Mouse (Mus musculus) heart, embryonic 16.5 days (tissue): Measurements from ENCODE around the gene Neo1. TPM values are rescaled to one million over a fixed set of nuclear protein-coding genes. Genes with fewer than 3 reads are reported as not detected.
"Not testable (repeated sequence)": the region's sequence is repeated elsewhere in the genome, so short reads cannot be mapped to it uniquely, and the experiment has no call there.

ENCODE experiments used
- ATAC-seq: fragments of 200-750 bp; cut with Nextera tagmentation; replicated peaks from 2 replicates; pipeline ENCODE4 v1.8.0; 2017; ENCODE audit warnings: moderate number of reproducible peaks; ENCODE audit not compliant: insufficient read depth, low FRiP score; ENCODE audit errors: extremely low read depth
- H3K27ac ChIP-seq: fragments of 300-500 bp; sonication (generic); 2 replicates; pipeline ENCODE4 v1.5.1; 2014; ENCODE audit warnings: mild to moderate bottlenecking, low read length, control low read depth, moderate library complexity
- H3K27me3 ChIP-seq: fragments of 300-500 bp; sonication (generic); 2 replicates; pipeline ENCODE4 v1.6.1; 2014; ENCODE audit warnings: low read length, mixed read lengths; ENCODE audit not compliant: control insufficient read depth, insufficient read depth
- H3K36me3 ChIP-seq: fragments of 300-500 bp; sonication (generic); 2 replicates; pipeline ENCODE4 v1.6.1; 2014; ENCODE audit not compliant: control insufficient read depth, insufficient read depth
- H3K4me1 ChIP-seq: fragments of 300-500 bp; sonication (generic); 2 replicates; pipeline ENCODE4 v1.6.1; 2014; ENCODE audit warnings: low read length, mixed read lengths; ENCODE audit not compliant: control insufficient read depth, insufficient read depth
- H3K4me2 ChIP-seq: fragments of 300-500 bp; sonication (generic); 2 replicates; pipeline ENCODE4 v1.6.1; 2014; ENCODE audit warnings: low read depth, mild to moderate bottlenecking, control low read depth, low read length
- H3K4me3 ChIP-seq: fragments of 300-500 bp; sonication (generic); 2 replicates; pipeline ENCODE4 v1.5.1; 2014; ENCODE audit warnings: mild to moderate bottlenecking, control low read depth, low read length
- H3K9ac ChIP-seq: fragments of 300-500 bp; sonication (generic); 2 replicates; pipeline ENCODE4 v1.6.1; 2014; ENCODE audit warnings: low read length, control low read depth
- H3K9me3 ChIP-seq: fragments of 300-500 bp; sonication (generic); replicated peaks from 2 replicates; pipeline ENCODE4 v1.6.1; 2016; ENCODE audit warnings: low read length; ENCODE audit not compliant: control insufficient read depth
- WGBS: fragments of 180-500 bp; shearing (Covaris S2); extraction: QIAGEN DNeasy Blood & Tissue Kit; methylation state at CpG from one replicate; pipeline ENCODE4 v1.1.7; 2014; 5-methylcytosine and 5-hydroxymethylcytosine counted together
- polyA plus RNA-seq: library from polyadenylated mRNA; unstranded; fragments of >200 nt; fragmentation: Nextera tagmentation; extraction: Ambion mirVana; gene quantifications from 2 replicates; pipeline ENCODE4 v1.2.1, GENCODE M21; 2015

Neo1 gene
- polyA plus RNA-seq, 1 experiment from 2014 or later, result 21.8 TPM

DNA sequence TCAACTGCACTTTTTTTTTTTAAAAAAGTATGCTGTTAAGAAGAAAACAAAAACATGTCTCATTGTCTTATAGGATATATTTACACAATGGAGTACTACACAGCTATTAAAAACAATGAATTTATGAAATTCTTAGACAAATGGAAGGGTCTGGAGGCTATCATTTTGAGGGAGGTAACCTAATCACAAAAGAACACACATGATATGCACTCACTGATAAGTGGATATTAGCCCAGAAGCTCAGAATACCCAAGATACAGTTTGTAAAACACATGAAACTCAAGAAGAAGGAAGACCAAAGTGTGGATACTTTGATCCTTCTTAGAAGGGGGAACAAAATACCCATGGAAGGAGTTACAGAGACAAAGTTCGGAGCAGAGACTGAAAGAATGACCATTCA, 90.3 kb downstream of the Neo1 start:
- H3K36me3 ChIP-seq, H3K4me2 ChIP-seq, H3K9ac ChIP-seq, H3K9me3 ChIP-seq, ATAC-seq, H3K27me3 ChIP-seq, H3K4me3 ChIP-seq, H3K27ac ChIP-seq, H3K4me1 ChIP-seq: not testable (repeated sequence)
- WGBS, result 86% methylated on average over 1 of the region's 1 CpGs

DNA sequence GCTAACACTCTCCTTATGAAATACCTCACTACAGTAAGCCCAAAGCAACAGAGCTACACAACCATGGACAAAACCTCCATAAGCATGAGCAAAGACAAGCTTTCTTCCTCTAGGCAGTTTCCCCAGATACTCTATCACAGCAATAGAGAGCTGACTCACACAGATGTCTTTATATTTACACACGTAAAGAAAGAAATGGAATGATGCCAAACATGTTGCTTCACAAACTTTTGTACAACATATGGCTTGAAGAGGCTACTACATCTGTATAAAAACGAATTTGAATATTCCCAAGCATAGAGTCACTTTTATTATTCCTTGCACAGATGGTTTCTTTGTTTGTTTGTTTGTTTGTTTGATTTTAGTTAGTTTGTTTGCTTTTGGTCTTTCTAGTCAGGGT, 101.5 kb downstream of the Neo1 start:
- H3K9me3 ChIP-seq, result no peaks in the 10 kb centered on the region
- no peak overlapping the region for H3K27ac ChIP-seq
- H3K9ac ChIP-seq, result no peak overlapping the region
- H3K36me3 ChIP-seq, result peaks cover 3% of the 10 kb centered on the region
- H3K4me3 ChIP-seq, result no peak overlapping the region
- no peak for ATAC-seq
- H3K27me3 ChIP-seq, result no peaks in the 10 kb centered on the region
- 59% methylated on average over 2 of the region's 2 CpGs for WGBS
- H3K4me1 ChIP-seq, result peaks cover 8% of the 10 kb centered on the region
- no peak overlapping the region for H3K4me2 ChIP-seq

DNA sequence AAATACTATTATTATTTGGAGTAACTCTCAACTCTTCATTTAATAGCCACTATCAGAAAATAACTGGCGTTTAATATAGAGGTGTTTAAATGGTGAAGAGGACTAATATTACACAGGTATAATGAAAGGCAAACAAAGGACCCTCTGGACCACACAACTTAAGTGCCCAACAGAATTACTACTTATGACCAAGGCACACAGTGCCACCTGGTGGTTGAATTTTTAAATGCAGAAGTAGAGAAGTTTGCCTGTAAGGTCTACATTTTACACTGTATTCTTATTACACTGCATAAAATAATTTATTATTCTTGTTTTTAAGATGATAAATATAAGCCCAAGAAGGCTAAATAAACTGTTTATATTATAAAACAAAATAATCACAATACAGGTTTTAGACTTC, 108.1 kb downstream of the Neo1 start:
- Histone ChIP-seq H3K4me3 (no peak overlapping the region), H3K36me3 (peaks cover 5% of the 10 kb centered on the region), H3K4me2 (no peak overlapping the region), H3K27me3 (no peaks in the 10 kb centered on the region), H3K9me3 (no peaks in the 10 kb centered on the region), H3K9ac (no peak overlapping the region), H3K4me1 (no peaks in the 10 kb centered on the region), H3K27ac (no peak overlapping the region)
- 21% methylated on average over 1 of the region's 1 CpGs for WGBS
- ATAC-seq, result no peak

DNA sequence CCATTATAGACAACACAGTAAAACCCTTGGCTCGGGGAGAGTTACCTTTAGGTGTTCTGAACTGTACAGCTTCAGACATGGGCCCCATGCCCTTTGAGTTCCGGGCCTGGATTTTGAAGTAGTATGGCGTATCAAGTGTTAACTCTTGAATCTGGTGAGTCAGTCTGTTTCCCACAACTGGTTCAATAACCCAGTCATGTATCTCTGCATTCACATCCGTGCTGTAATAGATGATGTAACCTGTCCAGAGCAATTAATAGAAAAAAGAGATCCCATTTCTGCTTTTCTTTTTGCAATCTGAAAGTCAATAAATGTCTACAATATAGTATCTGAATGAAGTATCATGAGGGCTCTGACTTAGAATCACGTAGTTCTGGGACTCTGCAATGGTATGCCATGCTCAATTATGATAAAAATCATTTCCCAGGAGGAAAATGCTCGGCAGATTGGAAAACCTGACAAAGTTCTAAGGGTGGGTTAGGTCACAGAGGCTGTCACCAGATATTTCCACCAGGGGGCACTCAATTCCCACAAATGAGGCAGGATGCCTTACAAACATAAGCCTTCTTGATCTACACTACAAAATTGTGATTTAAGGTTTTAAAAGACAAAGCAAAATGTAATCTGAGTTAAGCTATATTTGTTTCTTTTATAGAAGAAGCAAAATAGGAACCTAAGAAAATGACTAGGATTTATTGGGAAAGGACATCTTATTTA, 133.2 kb downstream of the Neo1 start:
- Histone ChIP-seq H3K27me3 (no peaks in the 10 kb centered on the region), H3K9me3 (no peaks in the 10 kb centered on the region), H3K27ac (no peak overlapping the region), H3K4me2 (no peak overlapping the region), H3K4me3 (no peak overlapping the region), H3K9ac (no peak overlapping the region), H3K4me1 (no peaks in the 10 kb centered on the region), H3K36me3 (peaks cover 16% of the 10 kb centered on the region; the same call in 1 of the 2 replicates)
- ATAC-seq, result no peak
- 64% methylated on average over 6 of the region's 6 CpGs for WGBS

DNA sequence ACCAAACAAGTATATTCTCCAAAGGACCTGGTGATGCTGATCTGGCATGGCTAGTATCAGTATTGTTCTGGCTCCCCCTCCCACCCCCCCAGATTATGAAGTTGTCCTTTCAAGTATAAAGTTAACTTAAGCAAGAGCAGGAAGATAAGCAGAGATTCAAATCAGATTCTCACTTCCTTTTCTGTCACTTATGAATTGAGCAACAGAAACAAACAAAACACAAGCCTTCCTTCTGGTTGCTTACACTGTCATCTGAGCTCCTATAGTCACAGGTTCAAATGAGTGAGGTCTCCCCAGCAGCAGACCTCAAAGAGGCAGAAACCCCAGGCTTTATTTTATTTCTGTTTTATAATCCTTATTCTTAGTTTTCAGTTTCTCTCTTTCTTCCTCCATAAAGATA, 136.6 kb downstream of the Neo1 start:
- Histone ChIP-seq H3K4me3 (no peak overlapping the region), H3K36me3 (peaks cover 11% of the 10 kb centered on the region; the same call in 1 of the 2 replicates), H3K9me3 (no peaks in the 10 kb centered on the region), H3K27me3 (no peaks in the 10 kb centered on the region), H3K9ac (no peak overlapping the region), H3K4me1 (no peaks in the 10 kb centered on the region), H3K4me2 (no peak overlapping the region), H3K27ac (no peak overlapping the region)
- ATAC-seq, result no peak

DNA sequence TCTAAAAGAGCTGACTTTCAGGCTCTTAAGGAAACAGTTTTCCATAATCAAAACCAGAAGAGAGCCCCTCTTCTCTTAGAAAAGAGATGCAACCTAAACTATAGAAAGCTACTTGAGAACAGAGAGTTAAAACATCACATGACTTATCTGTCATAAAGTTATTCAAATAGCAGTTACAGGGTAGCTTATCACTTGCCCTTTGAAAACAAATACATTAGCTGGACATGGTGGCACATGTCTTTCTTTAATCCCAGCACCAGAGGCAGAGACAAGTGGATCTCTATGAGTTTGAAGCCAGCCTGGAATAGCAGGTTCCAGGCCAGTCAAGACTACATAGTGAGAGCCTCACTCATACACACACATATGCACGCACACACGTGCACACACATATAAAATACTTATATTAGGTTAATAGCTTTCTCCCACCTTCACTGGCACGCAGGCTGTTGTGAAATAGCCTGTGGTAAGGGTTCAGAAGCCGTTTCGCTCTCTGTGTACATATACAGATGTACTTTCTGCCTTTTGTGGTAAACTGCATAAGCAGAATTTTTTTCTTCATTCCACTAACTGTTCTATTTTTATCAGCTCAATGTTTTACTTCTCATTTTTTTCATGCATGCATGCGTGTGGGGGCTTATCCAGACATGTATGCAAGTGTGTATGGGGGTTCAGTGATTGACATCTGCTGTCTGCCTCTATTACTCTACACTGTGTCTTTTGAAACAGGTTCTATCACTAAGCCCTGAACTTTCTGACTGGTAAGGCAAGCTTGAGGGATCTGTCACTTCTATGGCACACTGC, 144.2 kb downstream of the Neo1 start:
- ATAC-seq, result no peak
- Histone ChIP-seq H3K9ac (no peak overlapping the region), H3K4me2 (no peak overlapping the region), H3K4me3 (no peak overlapping the region), H3K27me3 (no peaks in the 10 kb centered on the region), H3K4me1 (peaks cover 13% of the 10 kb centered on the region), H3K27ac (peak overlapping the region; percentile 45), H3K9me3 (no peaks in the 10 kb centered on the region), H3K36me3 (peaks cover 18% of the 10 kb centered on the region)
- WGBS, result 82% methylated on average over 6 of the region's 6 CpGs

DNA sequence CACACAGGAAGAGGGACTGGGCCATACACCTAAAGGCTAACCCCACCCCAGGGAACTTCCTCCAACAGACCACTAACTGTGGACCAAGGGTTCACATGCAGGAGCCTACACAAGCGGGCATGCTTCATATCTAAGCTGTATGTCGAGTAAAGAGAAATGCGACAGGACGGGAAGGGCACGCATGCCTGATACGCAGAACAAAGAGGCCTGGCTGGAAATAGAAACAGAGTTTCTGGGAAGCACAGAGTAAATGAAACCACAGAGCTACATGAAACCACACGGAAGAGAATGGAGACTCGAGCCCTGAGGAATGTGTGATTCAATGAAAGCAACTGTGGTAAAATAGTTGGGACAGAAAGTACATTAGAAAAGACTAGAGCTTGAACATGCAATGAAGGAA, 145.3 kb downstream of the Neo1 start:
- Histone ChIP-seq H3K27ac (peak overlapping the region; percentile 69), H3K36me3 (peaks cover 18% of the 10 kb centered on the region), H3K4me1 (peaks cover 17% of the 10 kb centered on the region), H3K9ac (no peak overlapping the region), H3K4me3 (no peak overlapping the region), H3K4me2 (no peak overlapping the region), H3K9me3 (no peaks in the 10 kb centered on the region), H3K27me3 (no peaks in the 10 kb centered on the region)
- no peak for ATAC-seq
- 63% methylated on average over 8 of the region's 8 CpGs for WGBS

DNA sequence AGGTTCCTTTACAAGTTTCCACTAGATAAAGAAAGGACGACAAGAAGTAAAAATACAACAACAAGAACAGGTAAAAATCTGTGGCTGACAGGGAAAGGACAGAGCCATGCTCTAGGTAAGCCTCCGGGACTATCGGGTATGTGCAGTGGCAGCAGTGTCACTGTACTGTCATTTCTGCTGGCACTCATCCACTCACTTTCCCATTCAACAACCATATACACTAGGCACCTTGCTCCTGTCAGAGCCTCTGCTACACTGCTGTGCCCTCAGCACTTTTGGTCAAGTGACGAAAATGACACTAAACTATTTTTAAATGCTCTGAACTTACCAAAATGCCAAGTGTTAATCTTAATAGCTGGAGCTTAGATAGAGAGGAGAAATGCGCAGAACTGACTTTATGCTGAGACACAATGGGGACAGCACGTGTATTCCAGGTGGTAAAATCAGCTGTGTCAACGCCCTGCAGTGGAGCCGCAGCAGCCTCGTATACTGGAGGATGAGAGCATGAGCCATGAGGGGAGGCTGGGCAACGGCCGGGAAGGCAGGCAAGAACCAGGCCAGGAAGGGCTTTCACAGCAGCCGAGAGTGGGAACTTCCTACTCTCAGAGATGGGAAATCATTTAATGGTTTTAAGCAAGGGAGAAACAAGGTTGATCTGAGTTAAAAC, 146.3 kb downstream of the Neo1 start:
- Histone ChIP-seq H3K27ac (peak overlapping the region; percentile 69), H3K27me3 (no peaks in the 10 kb centered on the region), H3K4me1 (peaks cover 17% of the 10 kb centered on the region), H3K4me2 (no peak overlapping the region), H3K9me3 (no peaks in the 10 kb centered on the region), H3K36me3 (peaks cover 18% of the 10 kb centered on the region), H3K9ac (no peak overlapping the region; the same call in 1 of the 2 replicates), H3K4me3 (no peak overlapping the region)
- WGBS, result 55% methylated on average over 12 of the region's 12 CpGs
- peak; percentile 45; the same call in 1 of the 2 replicates for ATAC-seq

DNA sequence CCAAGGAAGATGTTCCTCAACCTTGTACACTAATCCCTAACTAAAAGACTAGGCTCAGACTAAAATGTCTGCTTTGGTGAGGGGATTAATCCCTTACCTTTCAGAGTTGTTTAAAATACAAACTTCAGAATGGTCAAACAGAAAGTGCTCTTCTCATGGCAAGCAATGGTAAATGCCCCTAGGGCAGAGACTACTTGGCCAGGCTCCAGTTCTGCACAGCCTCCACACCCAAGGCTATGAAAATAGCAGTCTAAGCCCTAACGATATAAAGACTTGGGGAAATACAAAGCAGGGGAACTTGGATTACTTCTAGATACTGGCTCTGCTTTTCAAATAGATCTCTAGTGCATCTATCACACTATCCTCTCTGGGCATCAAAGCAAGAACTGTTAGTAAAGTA, 153.6 kb downstream of the Neo1 start:
- Histone ChIP-seq H3K9ac (no peak overlapping the region), H3K9me3 (no peaks in the 10 kb centered on the region), H3K27me3 (no peaks in the 10 kb centered on the region), H3K36me3 (peaks cover 9% of the 10 kb centered on the region; the same call in 1 of the 2 replicates), H3K27ac (no peak overlapping the region), H3K4me1 (peaks cover 12% of the 10 kb centered on the region; the same call in 1 of the 2 replicates), H3K4me3 (no peak overlapping the region), H3K4me2 (no peak overlapping the region)
- WGBS, result 30% methylated on average over 1 of the region's 1 CpGs
- no peak for ATAC-seq
